Mouse (Mus musculus) T-helper 1 cell (primary cell): ENCODE data around the gene Slc4a10.
"Not testable (repeated sequence)": the region's sequence is repeated elsewhere in the genome, so short reads cannot be mapped to it uniquely, and the experiment has no call there.

Experiments
- in situ Hi-C: fragments of 300-600 bp; cut with MboI, MseI; formaldehyde crosslinking; loops from one replicate; pipeline ENCODE4 v1.15.1; 2025; ENCODE audit warnings: high pct_unique_total_duplicates

The Slc4a10 gene

GRCm38 (mm10) chr2:62046421-62046845 is at the start of gene Slc4a10:
Gene Slc4a10 (plus strand): TSS chr2:62046462.
- in situ Hi-C loops: no loop called here

GRCm38 (mm10) chr2:62001251-62001650 is 45.0 kb upstream of the Slc4a10 start:
- in situ Hi-C loops: not testable (repeated sequence)

GRCm38 (mm10) chr2:62018209-62018608 is 28.1 kb upstream of the Slc4a10 start:
- in situ Hi-C loops: no loop called here

- in situ Hi-C loops: no loop called here
These were observed 720 bp downstream of the Slc4a10 start for GRCm38 (mm10) chr2:62046861-62047503.

GRCm38 (mm10) chr2:62047504-62048005 is 1.3 kb downstream of the Slc4a10 start:
- in situ Hi-C loops: no loop called here

GRCm38 (mm10) chr2:62048116-62048515 is 1.9 kb downstream of the Slc4a10 start:
- in situ Hi-C loops: no loop called here

- in situ Hi-C loops: no loop called here
These were observed 30.2 kb downstream of the Slc4a10 start for GRCm38 (mm10) chr2:62076512-62076911.

- in situ Hi-C loops: no loop called here
These were observed 41.3 kb downstream of the Slc4a10 start for GRCm38 (mm10) chr2:62087566-62087965.

- in situ Hi-C loops: no loop called here
These were observed 42.5 kb downstream of the Slc4a10 start for GRCm38 (mm10) chr2:62088715-62089114.

GRCm38 (mm10) chr2:62089208-62089607 is 42.9 kb downstream of the Slc4a10 start:
- in situ Hi-C loops: no loop called here

- in situ Hi-C loops: no loop called here
These were observed 54.3 kb downstream of the Slc4a10 start for GRCm38 (mm10) chr2:62100526-62100925.

GRCm38 (mm10) chr2:62115346-62115745 is 69.1 kb downstream of the Slc4a10 start:
- in situ Hi-C loops: no loop called here

GRCm38 (mm10) chr2:62129975-62130374 is 83.7 kb downstream of the Slc4a10 start:
- in situ Hi-C loops: no loop called here

- in situ Hi-C loops: no loop called here
These were observed 88.6 kb downstream of the Slc4a10 start for GRCm38 (mm10) chr2:62134911-62135310.

GRCm38 (mm10) chr2:62147636-62148035 is 101.4 kb downstream of the Slc4a10 start:
- in situ Hi-C loops: no loop called here

GRCm38 (mm10) chr2:62149421-62149820 is 103.2 kb downstream of the Slc4a10 start:
- in situ Hi-C loops: no loop called here

GRCm38 (mm10) chr2:62150830-62151229 is 104.6 kb downstream of the Slc4a10 start:
- in situ Hi-C loops: no loop called here

- in situ Hi-C loops: loop anchor here (10.0 kb wide), 1 partner anchor 1105 kb away; no protein-coding TSS in a partner anchor
These were observed 163.8 kb downstream of the Slc4a10 start for GRCm38 (mm10) chr2:62210109-62210508.

GRCm38 (mm10) chr2:62211106-62211505 is 164.8 kb downstream of the Slc4a10 start:
- in situ Hi-C loops: loop anchor here (10.0 kb wide), 1 partner anchor 1104 kb away; no protein-coding TSS in a partner anchor

- in situ Hi-C loops: no loop called here
These were observed 181.3 kb downstream of the Slc4a10 start for GRCm38 (mm10) chr2:62227563-62227962.

- in situ Hi-C loops: no loop called here
These were observed 185.0 kb downstream of the Slc4a10 start for GRCm38 (mm10) chr2:62231271-62231670.

GRCm38 (mm10) chr2:62244167-62244566 is 197.9 kb downstream of the Slc4a10 start:
- in situ Hi-C loops: no loop called here

GRCm38 (mm10) chr2:62268467-62268866 is 222.2 kb downstream of the Slc4a10 start:
- in situ Hi-C loops: no loop called here
